Mouse (Mus musculus) ES-Bruce4 (cell line): ENCODE measurements around the gene Slc9a6.

Experiments used
- CTCF ChIP-seq: IDR thresholded peaks from one replicate; pipeline ENCODE4 v1.8.1; 2011; ENCODE audit warnings: low read depth, low read length
- POLR2A ChIP-seq: IDR thresholded peaks from one replicate; pipeline ENCODE4 v1.8.1; 2011; ENCODE audit warnings: low read length; ENCODE audit not compliant: insufficient read depth

GRCm38 (mm10) chrX:56677736-56678135 is 68.2 kb downstream of the Slc9a6 start:
- no peak for TF ChIP-seq CTCF
- no peak for TF ChIP-seq POLR2A
